ENCODE assay signal across 11 mouse cellular contexts in genomic region chr2:157845831-157846230, GRCm38 (mm10).
"Had no signal": no experiment of that assay in that cellular context is flagged by ENCODE, and none has a peak within 500 bp of the region (broad histone marks: within the 10 kb centered on the region; RNA-seq: fewer than 3 reads in every experiment).

No protein-coding gene starts in this region.

- ATAC-seq: liver, postnatal 0 days; lung, postnatal 0 days; midbrain, embryonic 15.5 days had no signal

- DNase-seq: kidney, adult 18-20 months; kidney, adult 9 months; kidney, postnatal 14 days; kidney, postnatal 4 days; left cerebral cortex, postnatal 4 days; liver, postnatal 0 days; lung, embryonic 14.5 days; lung, postnatal 36 days; thymus, postnatal 25 days had no signal
